Mouse (Mus musculus) liver, embryonic 16.5 days (tissue): ENCODE data around the gene Diras2. TPM values are rescaled to one million over a fixed set of nuclear protein-coding genes. Genes with fewer than 3 reads are reported as not detected.
"Not testable (repeated sequence)": the region's sequence is repeated elsewhere in the genome, so short reads cannot be mapped to it uniquely, and the experiment has no call there.

Experiments
- ATAC-seq: fragments of 200-750 bp; cut with Nextera tagmentation; 2 replicates; pipeline ENCODE4 v1.8.0; 2017; ENCODE audit warnings: low read depth, mild to moderate bottlenecking, moderate number of reproducible peaks, moderate library complexity
- H3K27ac ChIP-seq: fragments of 300-500 bp; sonication (generic); 2 replicates; pipeline ENCODE4 v1.5.1; 2014; ENCODE audit warnings: mild to moderate bottlenecking, low read length
- H3K27me3 ChIP-seq: fragments of 300-500 bp; sonication (generic); 2 replicates; pipeline ENCODE4 v1.6.1; 2014; ENCODE audit warnings: low read depth, low read length, mixed read lengths; ENCODE audit not compliant: control insufficient read depth, insufficient read depth
- H3K36me3 ChIP-seq: fragments of 300-500 bp; sonication (generic); 2 replicates; pipeline ENCODE4 v1.6.1; 2014; ENCODE audit warnings: mild to moderate bottlenecking; ENCODE audit not compliant: control insufficient read depth, insufficient read depth
- H3K4me1 ChIP-seq: fragments of 300-500 bp; sonication (generic); 2 replicates; pipeline ENCODE4 v1.6.1; 2014; ENCODE audit warnings: low read depth, low read length, mixed read lengths; ENCODE audit not compliant: control insufficient read depth
- H3K4me2 ChIP-seq: fragments of 300-500 bp; sonication (generic); 2 replicates; pipeline ENCODE4 v1.6.1; 2014; ENCODE audit warnings: low read depth, low read length, mixed read lengths
- H3K4me3 ChIP-seq: fragments of 300-500 bp; sonication (generic); 2 replicates; pipeline ENCODE4 v1.5.1; 2014; ENCODE audit warnings: low read depth, mild to moderate bottlenecking, low read length
- H3K9ac ChIP-seq: fragments of 300-500 bp; sonication (generic); 2 replicates; pipeline ENCODE4 v1.6.1; 2014; ENCODE audit warnings: low read depth, low read length
- H3K9me3 ChIP-seq: fragments of 300-500 bp; sonication (generic); replicated peaks from 2 replicates; pipeline ENCODE4 v1.6.1; 2016; ENCODE audit warnings: low read length; ENCODE audit not compliant: control insufficient read depth
- WGBS: fragments of 180-500 bp; shearing (Covaris S2); extraction: QIAGEN DNeasy Blood & Tissue Kit; methylation state at CpG from one replicate; pipeline ENCODE4 v1.1.7; 2014; ENCODE audit not compliant: insufficient replicate concordance; 5-methylcytosine and 5-hydroxymethylcytosine counted together
- polyA plus RNA-seq: library from polyadenylated mRNA; unstranded; fragments of >200 nt; fragmentation: Nextera tagmentation; extraction: Ambion mirVana; gene quantifications from 2 replicates; pipeline ENCODE4 v1.2.1, GENCODE M21; 2015

The Diras2 gene
- polyA plus RNA-seq, 1 experiment from 2014 or later = 0.11 TPM

DNA sequence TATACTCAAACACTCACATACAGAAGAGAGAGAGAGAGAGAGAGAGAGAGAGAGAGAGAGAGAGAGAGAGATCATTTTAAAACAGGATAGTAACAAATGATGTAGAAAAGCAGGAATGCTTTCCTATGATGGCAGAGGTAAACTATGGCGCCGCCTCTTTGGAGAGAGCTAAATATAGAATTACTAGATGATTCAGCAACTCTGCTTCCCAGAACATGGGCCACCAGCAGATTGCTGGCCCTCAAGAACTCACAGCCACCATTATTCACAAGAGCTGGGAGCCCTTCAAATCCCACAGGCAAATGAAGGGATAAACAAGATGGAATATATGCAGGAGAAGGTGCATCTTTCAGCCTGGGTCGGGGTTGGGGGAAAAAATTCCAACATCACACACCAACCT is 15.0 kb downstream of the Diras2 start:
- no peaks in the 10 kb centered on the region for H3K36me3 ChIP-seq
- H3K27me3 ChIP-seq = no peaks in the 10 kb centered on the region
- H3K4me1 ChIP-seq = no peaks in the 10 kb centered on the region
- H3K9me3 ChIP-seq = no peaks in the 10 kb centered on the region
- 52% methylated on average over 3 of the region's 3 CpGs for WGBS
- H3K9ac ChIP-seq = no peak overlapping the region
- H3K27ac ChIP-seq = no peak overlapping the region
- no peak for ATAC-seq
- H3K4me2 ChIP-seq = no peak overlapping the region
- no peak overlapping the region for H3K4me3 ChIP-seq

DNA sequence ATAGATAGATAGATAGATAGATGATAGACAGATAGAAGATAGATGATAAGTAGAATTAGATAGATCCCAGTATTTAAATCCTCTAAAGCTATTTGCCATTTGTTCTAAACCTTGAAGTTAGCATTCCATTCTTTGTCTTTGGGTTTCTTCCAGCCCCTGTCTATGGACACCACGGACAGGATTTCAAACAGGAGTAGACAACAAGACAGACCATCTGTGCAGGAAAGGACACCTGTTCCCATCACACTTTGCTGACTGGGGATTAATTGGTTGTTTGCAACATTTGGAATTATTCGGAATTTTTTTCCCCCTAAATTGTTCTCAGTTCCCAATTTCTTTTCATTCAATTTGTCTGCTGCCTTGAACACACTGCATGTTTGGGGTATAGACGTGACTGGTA is 17.5 kb downstream of the Diras2 start:
- 62% methylated on average over 3 of the region's 3 CpGs for WGBS
- H3K9ac ChIP-seq = no peak overlapping the region
- no peak for ATAC-seq

DNA sequence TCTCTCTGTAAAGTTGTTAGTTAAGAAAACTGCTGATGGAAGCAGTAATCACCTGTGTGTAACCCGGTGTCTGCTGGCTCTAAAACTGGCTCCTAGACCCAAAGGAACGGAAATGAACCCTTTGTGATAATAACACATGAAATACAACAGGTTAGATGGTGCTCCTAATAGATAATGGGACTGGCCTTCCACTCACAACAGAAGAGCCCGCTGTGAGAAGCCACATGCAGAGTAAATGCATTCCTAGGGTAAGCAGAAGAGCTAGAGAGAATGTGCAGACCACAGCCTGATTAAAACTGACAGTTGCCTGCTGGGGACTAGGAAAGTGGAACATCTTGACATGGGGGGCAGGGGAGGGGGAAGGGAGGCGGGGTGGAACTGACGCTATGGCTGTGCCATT is 18.7 kb downstream of the Diras2 start:
- WGBS = 32% methylated on average over 5 of the region's 5 CpGs
- Histone ChIP-seq H3K4me2 (no peak overlapping the region), H3K9me3 (no peaks in the 10 kb centered on the region), H3K27ac (no peak overlapping the region), H3K9ac (no peak overlapping the region), H3K36me3 (no peaks in the 10 kb centered on the region), H3K4me3 (no peak overlapping the region), H3K4me1 (no peaks in the 10 kb centered on the region), H3K27me3 (no peaks in the 10 kb centered on the region)
- ATAC-seq = no peak

More for the DNA sequence above, 17.5 kb downstream of the Diras2 start:
- Histone ChIP-seq H3K27ac (no peak overlapping the region), H3K27me3 (no peaks in the 10 kb centered on the region), H3K4me2 (no peak overlapping the region), H3K9me3 (no peaks in the 10 kb centered on the region), H3K4me1 (no peaks in the 10 kb centered on the region), H3K4me3 (no peak overlapping the region), H3K36me3 (no peaks in the 10 kb centered on the region)

DNA sequence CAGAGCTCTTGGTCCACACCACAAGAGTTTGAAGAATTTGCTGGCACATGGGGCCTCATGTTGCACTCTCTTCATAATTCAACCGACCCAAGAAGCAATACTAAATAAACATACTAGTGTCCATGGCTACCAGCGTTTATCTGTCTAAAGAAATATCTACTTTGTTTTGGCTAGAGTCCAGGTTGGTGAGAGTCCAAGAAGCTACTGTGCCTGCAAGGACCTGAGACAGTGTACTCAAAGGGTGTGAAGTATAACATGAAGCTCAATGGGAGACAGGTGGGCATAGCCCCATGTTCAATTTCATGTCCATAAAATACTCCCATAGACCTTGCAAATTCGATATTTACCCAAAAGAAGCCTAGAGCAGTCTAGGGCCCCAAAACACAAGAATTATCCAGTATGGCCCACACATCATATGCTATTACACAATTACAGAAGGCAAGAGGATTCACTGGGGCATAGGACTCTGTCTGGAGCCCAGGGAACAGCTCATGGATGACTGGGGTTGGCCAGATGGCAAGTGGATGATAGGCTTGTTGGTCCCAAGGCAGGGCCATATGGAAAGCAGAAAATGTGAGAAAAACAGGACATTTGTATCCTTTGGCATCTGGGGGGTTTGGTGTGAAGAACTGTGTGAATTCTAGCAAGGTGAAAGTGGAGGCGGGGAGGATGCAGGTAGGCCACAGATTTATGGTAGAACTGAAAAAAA is 20.8 kb downstream of the Diras2 start:
- no peak overlapping the region for H3K27ac ChIP-seq
- 59% methylated on average over 4 of the region's 4 CpGs for WGBS
- ATAC-seq = no peak
- no peaks in the 10 kb centered on the region for H3K4me1 ChIP-seq
- H3K9me3 ChIP-seq = no peaks in the 10 kb centered on the region
- H3K9ac ChIP-seq = no peak overlapping the region
- no peaks in the 10 kb centered on the region for H3K36me3 ChIP-seq
- H3K4me3 ChIP-seq = no peak overlapping the region
- no peak overlapping the region for H3K4me2 ChIP-seq
- H3K27me3 ChIP-seq = no peaks in the 10 kb centered on the region

DNA sequence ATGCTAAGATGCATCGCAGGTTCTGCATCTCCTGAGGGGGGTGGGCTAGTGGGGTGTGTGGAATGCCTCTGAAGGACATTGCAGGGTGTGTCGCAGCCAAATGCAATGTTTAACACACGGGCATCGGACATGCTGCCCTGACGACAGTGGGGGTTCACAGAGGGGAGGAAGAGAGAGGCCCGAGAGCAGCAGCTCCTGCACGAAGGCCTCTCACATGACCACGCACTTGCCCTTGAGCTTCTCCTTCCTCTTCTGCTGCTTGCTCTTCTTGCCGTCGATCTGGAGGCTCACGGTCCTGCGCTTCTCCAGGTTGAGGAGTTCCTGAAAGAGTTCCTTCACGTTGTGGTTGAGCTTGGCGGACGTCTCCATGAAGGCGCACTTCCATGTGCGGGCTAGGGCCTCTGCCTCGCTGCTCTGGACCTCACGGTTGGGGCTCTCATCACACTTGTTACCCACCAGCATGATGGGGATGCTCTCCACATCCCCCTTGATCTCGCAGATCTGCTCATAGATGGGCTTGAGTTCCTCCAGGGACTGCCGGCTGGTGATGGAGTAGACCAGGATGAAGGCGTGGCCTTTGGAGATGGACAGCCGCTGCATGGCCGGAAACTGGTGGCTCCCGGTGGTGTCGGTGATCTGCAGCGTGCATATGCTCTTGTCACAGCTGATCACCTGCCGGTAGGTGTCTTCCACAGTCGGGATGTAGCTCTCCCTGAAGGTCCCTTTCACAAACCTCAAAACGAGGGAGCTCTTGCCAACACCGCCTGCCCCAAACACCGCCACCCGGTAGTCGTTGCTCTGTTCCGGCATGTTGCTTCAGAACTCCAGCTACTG is 23.4 kb downstream of the Diras2 start:
- H3K36me3 ChIP-seq = no peaks in the 10 kb centered on the region
- H3K4me3 ChIP-seq = no peak overlapping the region
- WGBS = 71% methylated on average over 35 of the region's 35 CpGs
- H3K9ac ChIP-seq = no peak overlapping the region
- H3K27me3 ChIP-seq = no peaks in the 10 kb centered on the region
- no peak overlapping the region for H3K4me2 ChIP-seq
- H3K9me3 ChIP-seq = no peaks in the 10 kb centered on the region
- H3K27ac ChIP-seq = no peak overlapping the region
- ATAC-seq = no peak
- no peaks in the 10 kb centered on the region for H3K4me1 ChIP-seq

DNA sequence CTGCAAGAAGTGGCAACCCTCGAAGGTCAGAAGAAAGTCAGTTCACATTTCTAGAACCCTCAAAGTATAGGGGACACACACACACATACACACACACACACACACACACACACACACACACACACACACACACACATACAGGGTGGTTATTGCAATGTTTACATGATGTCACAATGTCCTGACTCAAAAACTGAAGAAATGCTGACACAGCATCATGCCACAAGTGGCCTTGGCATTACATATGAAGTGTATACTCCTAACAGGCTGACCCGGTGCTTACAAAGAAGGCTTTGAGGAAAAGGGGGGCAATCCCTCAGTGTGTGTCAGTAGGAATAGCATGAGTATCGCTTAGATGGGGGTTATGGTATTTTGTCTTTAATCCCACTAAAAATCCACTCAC is 24.3 kb downstream of the Diras2 start:
- H3K27me3 ChIP-seq, H3K9ac ChIP-seq, H3K9me3 ChIP-seq, H3K27ac ChIP-seq, H3K36me3 ChIP-seq, H3K4me2 ChIP-seq, ATAC-seq, H3K4me3 ChIP-seq, H3K4me1 ChIP-seq: not testable (repeated sequence)
- WGBS = 55% methylated on average over 3 of the region's 3 CpGs

DNA sequence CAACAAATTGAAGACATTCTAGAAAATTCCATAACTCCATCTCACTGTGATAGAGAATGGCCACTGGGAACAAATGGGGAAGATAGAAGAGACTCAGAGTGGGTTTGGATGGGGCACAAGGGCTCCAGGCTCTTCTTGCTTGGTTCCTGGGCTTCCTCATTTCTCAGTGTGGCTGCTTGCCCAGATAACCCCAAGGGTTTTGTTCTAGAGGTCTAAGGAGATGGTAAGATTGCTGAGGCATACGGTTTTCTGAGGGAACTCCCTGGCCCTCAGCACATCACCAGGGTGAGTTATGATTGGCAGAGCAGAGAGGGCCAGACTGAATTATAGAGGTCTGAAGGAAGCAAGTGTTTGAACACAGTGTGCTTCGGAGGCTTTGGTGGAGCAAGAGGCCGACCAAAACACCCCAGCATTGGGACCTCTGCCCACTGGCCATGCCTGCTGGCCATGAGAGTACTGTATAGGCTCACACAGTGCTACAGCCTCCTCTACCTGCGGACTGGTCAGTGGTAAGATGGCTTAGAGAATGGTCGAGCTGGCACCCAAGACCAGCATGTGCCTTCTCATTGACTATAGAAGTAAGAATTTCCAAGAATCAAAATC is 25.3 kb downstream of the Diras2 start:
- 30% methylated on average over 5 of the region's 5 CpGs for WGBS
- ATAC-seq, H3K4me3 ChIP-seq, H3K9ac ChIP-seq, H3K9me3 ChIP-seq, H3K4me1 ChIP-seq, H3K27me3 ChIP-seq, H3K36me3 ChIP-seq, H3K27ac ChIP-seq, H3K4me2 ChIP-seq: not testable (repeated sequence)

DNA sequence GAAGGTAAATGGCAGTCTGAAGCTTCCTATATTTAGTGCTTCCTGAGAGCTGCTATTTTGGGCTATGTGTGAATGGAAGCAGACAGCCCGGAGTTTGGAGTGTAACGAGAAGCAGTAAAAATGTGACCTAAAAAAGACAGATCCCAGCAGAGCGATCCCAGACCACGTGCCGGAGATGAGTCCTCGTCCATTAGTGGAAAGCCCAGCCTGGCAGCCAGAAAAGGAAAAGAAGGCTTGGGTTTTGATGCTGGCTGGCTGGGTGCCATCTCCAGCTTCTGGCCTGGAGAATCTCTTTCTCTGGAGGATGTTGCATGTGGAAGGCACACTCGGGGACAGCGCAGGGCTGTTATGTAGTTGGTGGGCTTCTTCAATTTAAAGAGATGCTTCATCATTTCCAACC is 29.4 kb downstream of the Diras2 start:
- H3K36me3 ChIP-seq = no peaks in the 10 kb centered on the region
- no peaks in the 10 kb centered on the region for H3K9me3 ChIP-seq
- no peak overlapping the region for H3K9ac ChIP-seq
- no peak overlapping the region for H3K27ac ChIP-seq
- no peaks in the 10 kb centered on the region for H3K4me1 ChIP-seq
- no peaks in the 10 kb centered on the region for H3K27me3 ChIP-seq
- 55% methylated on average over 8 of the region's 8 CpGs for WGBS
- H3K4me3 ChIP-seq = no peak overlapping the region
- no peak overlapping the region for H3K4me2 ChIP-seq
- ATAC-seq = no peak

DNA sequence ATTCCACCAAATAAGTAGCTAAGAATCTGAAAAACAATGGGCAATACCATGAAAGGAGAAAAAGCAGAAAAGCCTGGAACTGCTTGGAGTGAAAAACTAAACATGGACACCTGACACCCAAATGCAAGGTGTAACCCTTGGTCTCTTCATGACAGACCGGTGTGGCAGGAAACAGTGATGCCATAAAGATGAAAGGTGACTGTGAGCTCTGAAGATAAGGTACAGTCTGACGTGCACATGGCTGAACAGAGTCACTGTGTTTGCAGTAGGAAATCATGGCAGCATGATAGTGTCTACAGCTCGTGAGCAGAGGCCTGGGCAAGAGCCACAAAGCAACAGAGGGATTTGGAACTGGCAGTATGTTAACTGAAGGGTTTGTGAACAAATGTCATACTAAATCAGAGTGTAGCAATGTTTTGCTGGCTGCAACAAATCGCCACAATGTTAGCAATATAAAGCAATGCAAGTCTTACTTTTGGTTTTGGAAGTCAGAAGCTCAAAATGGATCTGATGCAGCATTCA is 34.0 kb downstream of the Diras2 start:
- WGBS = 27% methylated on average over 4 of the region's 4 CpGs

More for the DNA sequence above, 34.0 kb downstream of the Diras2 start:
- no peaks in the 10 kb centered on the region for H3K36me3 ChIP-seq
- H3K4me1 ChIP-seq = no peaks in the 10 kb centered on the region
- H3K27me3 ChIP-seq = no peaks in the 10 kb centered on the region
- H3K27ac ChIP-seq = no peak overlapping the region
- H3K9ac ChIP-seq = no peak overlapping the region
- H3K9me3 ChIP-seq = no peaks in the 10 kb centered on the region
- no peak overlapping the region for H3K4me2 ChIP-seq
- no peak overlapping the region for H3K4me3 ChIP-seq
- ATAC-seq = no peak
